ENCODE assay signal across 8 mouse cellular contexts in genomic region chrX:73673619-73673967, GRCm38 (mm10). TPM values are rescaled to one million over a fixed set of nuclear protein-coding genes. Genes with fewer than 3 reads are reported as not detected.
DNase-seq lines count a peak whose midpoint lies in the region; ATAC-seq and TF ChIP-seq lines count a peak whose summit lies in the region.

No protein-coding gene starts in this region.

- H3K4me2 ChIP-seq in limb, embryonic 15.5 days = peak overlapping the region; percentile 67
- peak overlapping the region; percentile 62 for H3K4me2 ChIP-seq in stomach, embryonic 16.5 days (ENCODE audit: low read depth, low read length)

- ATAC-seq in limb, embryonic 15.5 days (ENCODE audit: insufficient number of reproducible peaks, low FRiP score, low TSS enrichment, low read depth) = no peak
- no peak for ATAC-seq in stomach, embryonic 16.5 days (ENCODE audit: insufficient read depth, low FRiP score)

- no peak for TF ChIP-seq CTCF in testis, adult 2 months (IDR thresholded peaks at IDR 0.05; ENCODE audit: control insufficient read depth, insufficient read depth, insufficient replicate concordance, low read depth, low read length)

- intact Hi-C loops in left cerebral cortex, postnatal 10 days (cut with DNase I) = no loop called here

- no peaks in the 10 kb centered on the region for H3K9me3 ChIP-seq in limb, embryonic 15.5 days
- no peaks in the 10 kb centered on the region for H3K9me3 ChIP-seq in stomach, embryonic 16.5 days (replicated peaks; ENCODE audit: control insufficient read depth, low read length)

- no peak for TF ChIP-seq POLR2A in testis, adult 2 months (IDR thresholded peaks at IDR 0.05; ENCODE audit: control insufficient read depth, low read depth, low read length)

- H3K27me3 ChIP-seq in testis, adult 2 months (ENCODE audit: control insufficient read depth, insufficient read depth, low read length) = no peaks in the 10 kb centered on the region
- 0 out of 2 replicates have a peak, but pooled peaks cover 7% of the 10 kb centered on the region for H3K27me3 ChIP-seq in limb, embryonic 15.5 days
- H3K27me3 ChIP-seq in stomach, embryonic 16.5 days (ENCODE audit: control insufficient read depth, insufficient read depth, low read length) = no peaks in the 10 kb centered on the region; the same call in 1 of the 2 replicates

- peak overlapping the region; percentile 80 for H3K4me3 ChIP-seq in testis, adult 2 months (ENCODE audit: control insufficient read depth, low read depth, low read length)
- peak overlapping the region; percentile 63 for H3K4me3 ChIP-seq in limb, embryonic 15.5 days
- peak overlapping the region; percentile 61 for H3K4me3 ChIP-seq in stomach, embryonic 16.5 days (replicated peaks; ENCODE audit: low read length)

- H3K4me1 ChIP-seq in testis, adult 2 months (ENCODE audit: control insufficient read depth, insufficient read depth, low read length) = peaks cover 8% of the 10 kb centered on the region
- peaks cover 15% of the 10 kb centered on the region for H3K4me1 ChIP-seq in limb, embryonic 15.5 days
- H3K4me1 ChIP-seq in stomach, embryonic 16.5 days (ENCODE audit: control insufficient read depth, insufficient read depth, low read length) = peaks cover 9% of the 10 kb centered on the region

- 18% methylated on average over 30 of the region's 42 CpGs for WGBS in limb, embryonic 15.5 days
- WGBS in stomach, embryonic 16.5 days = 9% methylated on average over 22 of the region's 42 CpGs

- DNase-seq in embryo, embryonic 11 days = peak; percentile 10
- DNase-seq in embryo, embryonic 10 days (ENCODE audit: low spot score) = no peak
- DNase-seq in testis, postnatal 10 days (ENCODE audit: low spot score) = no peak
- DNase-seq in left cerebral cortex, postnatal 10 days (ENCODE audit: extremely low spot score in 1 of 2, low spot score in 2 of 2) = no peak
- DNase-seq in gastrocnemius, postnatal 10 days = no peak

- no peaks in the 10 kb centered on the region for H3K36me3 ChIP-seq in testis, adult 2 months (ENCODE audit: control insufficient read depth, insufficient read depth, low read length)
- H3K36me3 ChIP-seq in limb, embryonic 15.5 days = peaks cover 21% of the 10 kb centered on the region
- H3K36me3 ChIP-seq in stomach, embryonic 16.5 days (ENCODE audit: control insufficient read depth, insufficient read depth, low read length) = no peaks in the 10 kb centered on the region

- H3K9ac ChIP-seq in limb, embryonic 15.5 days = peak overlapping the region; percentile 63
- H3K9ac ChIP-seq in stomach, embryonic 16.5 days (ENCODE audit: low read length) = peak overlapping the region; percentile 80

- H3K27ac ChIP-seq in testis, adult 2 months (ENCODE audit: control insufficient read depth, insufficient read depth, low read depth, low read length) = no peak overlapping the region
- peak overlapping the region; percentile 76 for H3K27ac ChIP-seq in limb, embryonic 15.5 days
- peak overlapping the region; percentile 46; the same call in 1 of the 2 replicates for H3K27ac ChIP-seq in stomach, embryonic 16.5 days (ENCODE audit: low read length)

RNA-seq across cellular contexts. Expression of gene Slc6a8, which starts 0.6 kb away (rescaled TPM):
- 4.9 and 5.7 TPM in 2 replicates for polyA plus RNA-seq in testis, adult 2 months (2012; rRNA removed)
- 7.2 and 8.3 TPM in 2 replicates for polyA plus RNA-seq in limb, embryonic 15.5 days (2015; fragmentation: Nextera tagmentation; extraction: Ambion mirVana)
- 6.7 and 7.1 TPM in 2 replicates for polyA plus RNA-seq in stomach, embryonic 16.5 days (2015; fragmentation: Nextera tagmentation; extraction: Ambion mirVana)
- 10 to 100 TPM; 61.8 to 64.8 TPM for total RNA-seq in left cerebral cortex, postnatal 10 days (2021)
- 10 to 100 TPM; 48.5 to 50.7 TPM for total RNA-seq in gastrocnemius, postnatal 10 days (2021)

RNA-seq across cellular contexts. Expression of gene Pnck, which starts 13.7 kb away (rescaled TPM):
- 4.0 and 4.3 TPM in 2 replicates for polyA plus RNA-seq in testis, adult 2 months (2012; rRNA removed)
- 15.6 and 16.2 TPM in 2 replicates for polyA plus RNA-seq in limb, embryonic 15.5 days (2015; fragmentation: Nextera tagmentation; extraction: Ambion mirVana)
- 22.4 and 24.4 TPM in 2 replicates for polyA plus RNA-seq in stomach, embryonic 16.5 days (2015; fragmentation: Nextera tagmentation; extraction: Ambion mirVana)
- 100 to 1,000 TPM; 152 to 154 TPM for total RNA-seq in left cerebral cortex, postnatal 10 days (2021)
- 10 to 100 TPM; 13.1 to 15.1 TPM for total RNA-seq in gastrocnemius, postnatal 10 days (2021)

RNA-seq across cellular contexts. Expression of gene Dusp9, which starts 34.4 kb away (rescaled TPM):
- polyA plus RNA-seq in testis, adult 2 months (2012; rRNA removed) = 1.8 and 2.0 TPM in 2 replicates
- 6.3 and 7.1 TPM in 2 replicates for polyA plus RNA-seq in limb, embryonic 15.5 days (2015; fragmentation: Nextera tagmentation; extraction: Ambion mirVana)
- polyA plus RNA-seq in stomach, embryonic 16.5 days (2015; fragmentation: Nextera tagmentation; extraction: Ambion mirVana) = 8.2 and 9.0 TPM in 2 replicates
- under 1 TPM; 0.47 to 0.87 TPM for total RNA-seq in left cerebral cortex, postnatal 10 days (2021)
- total RNA-seq in gastrocnemius, postnatal 10 days (2021) = under 1 TPM; 0.09 to 0.11 TPM

RNA-seq across cellular contexts. Expression of gene Bcap31, which starts 42.4 kb away (rescaled TPM):
- polyA plus RNA-seq in testis, adult 2 months (2012; rRNA removed) = 10.8 and 12.2 TPM in 2 replicates
- polyA plus RNA-seq in limb, embryonic 15.5 days (2015; fragmentation: Nextera tagmentation; extraction: Ambion mirVana) = 271 and 276 TPM in 2 replicates
- 290 and 308 TPM in 2 replicates for polyA plus RNA-seq in stomach, embryonic 16.5 days (2015; fragmentation: Nextera tagmentation; extraction: Ambion mirVana)
- 10 to 100 TPM; 71.6 to 77.0 TPM for total RNA-seq in left cerebral cortex, postnatal 10 days (2021)
- total RNA-seq in gastrocnemius, postnatal 10 days (2021) = 10 to 100 TPM; 75.2 to 80.4 TPM

RNA-seq across cellular contexts. Expression of gene Abcd1, which starts 42.8 kb away (rescaled TPM):
- polyA plus RNA-seq in testis, adult 2 months (2012; rRNA removed) = 21.1 and 24.4 TPM in 2 replicates
- polyA plus RNA-seq in limb, embryonic 15.5 days (2015; fragmentation: Nextera tagmentation; extraction: Ambion mirVana) = 15.0 and 18.1 TPM in 2 replicates
- polyA plus RNA-seq in stomach, embryonic 16.5 days (2015; fragmentation: Nextera tagmentation; extraction: Ambion mirVana) = 20.3 and 20.8 TPM in 2 replicates
- total RNA-seq in left cerebral cortex, postnatal 10 days (2021) = 10 to 100 TPM; 15.0 to 16.2 TPM
- 10 to 100 TPM; 21.8 to 24.7 TPM for total RNA-seq in gastrocnemius, postnatal 10 days (2021)
